Mouse (Mus musculus): ENCODE data around the gene Zfp992. TPM values are rescaled to one million over a fixed set of nuclear protein-coding genes. Genes with fewer than 3 reads are reported as not detected.
"Not testable (repeated sequence)": the region's sequence is repeated elsewhere in the genome, so short reads cannot be mapped to it uniquely, and the experiment has no call there.

Gene Zfp992
- 1.6 and 1.9 TPM in 2 replicates for polyA plus RNA-seq (2012; ENCODE audit: insufficient read depth, insufficient read length, missing spikeins)

DNA sequence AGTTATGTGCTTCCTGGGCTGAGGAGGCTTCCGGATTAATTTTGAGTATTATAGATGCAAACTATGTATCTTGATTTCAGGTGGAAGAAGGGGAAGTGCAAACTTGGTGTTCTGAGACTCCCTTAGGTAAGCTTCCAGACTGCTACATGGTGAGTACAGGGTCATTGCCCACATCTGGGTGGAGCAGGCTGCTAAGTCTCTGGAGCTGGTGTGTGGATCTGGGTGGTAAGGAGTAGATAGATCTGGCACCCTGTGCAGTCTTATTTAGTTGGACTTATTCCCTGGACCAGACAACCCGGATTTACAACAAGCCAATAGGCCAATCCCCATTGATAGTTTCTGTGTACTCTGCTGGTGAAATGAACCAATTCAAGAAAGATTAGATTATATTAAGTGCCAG is at the start of gene Zfp992:
Gene Zfp992 (plus strand): TSS at position 74 of the 400 bp plus-strand sequence.
- not testable (repeated sequence) for H3K27ac ChIP-seq (replicated peaks; ENCODE audit: low read depth, low read length); H3K4me1 ChIP-seq (ENCODE audit: control insufficient read depth, insufficient read depth, insufficient read length, low read length); H3K4me3 ChIP-seq (ENCODE audit: insufficient read depth, low read depth, low read length)

DNA sequence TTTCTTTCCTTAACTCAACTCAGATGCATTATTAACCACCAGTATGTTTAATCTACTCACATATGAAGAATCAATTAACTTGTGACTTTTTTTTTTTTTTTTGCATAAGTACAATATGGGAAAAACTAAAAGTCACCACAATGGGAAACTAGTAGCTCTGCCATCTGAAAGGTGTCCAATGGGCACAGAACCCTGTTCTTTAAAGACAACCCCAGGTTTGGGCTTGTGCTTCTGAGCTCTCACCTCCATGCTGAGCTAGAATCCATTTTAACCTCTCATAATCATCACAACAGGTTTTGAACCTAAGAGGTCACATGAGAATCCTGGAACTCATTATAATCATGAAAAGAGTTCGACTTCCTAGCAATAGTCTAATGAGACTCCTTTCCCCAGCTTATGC is 19.4 kb upstream of the Zfp992 start:
- not testable (repeated sequence) for H3K4me1 ChIP-seq (ENCODE audit: control insufficient read depth, insufficient read depth, insufficient read length, low read length); H3K4me3 ChIP-seq (ENCODE audit: insufficient read depth, low read depth, low read length); H3K27ac ChIP-seq (replicated peaks; ENCODE audit: low read depth, low read length)

DNA sequence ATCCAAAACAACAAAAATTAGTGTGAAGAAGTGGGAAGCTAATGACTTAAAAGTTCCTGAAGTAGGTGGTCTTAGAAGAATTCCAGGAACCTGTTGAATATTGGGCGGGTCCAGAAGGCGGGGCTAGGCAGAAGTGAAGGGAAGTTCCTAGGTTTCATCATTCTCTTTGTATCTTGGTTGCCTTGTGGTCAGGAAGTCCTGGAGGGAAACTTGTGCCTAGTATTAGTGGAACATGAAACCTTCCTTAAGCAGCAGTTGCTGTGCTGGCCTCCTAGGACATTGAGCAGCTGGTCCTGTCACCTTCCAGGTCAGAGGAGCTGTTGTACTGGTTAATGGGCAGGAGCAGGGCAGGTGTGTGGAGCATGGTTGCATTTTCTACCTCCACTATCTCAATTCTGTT is 17.9 kb upstream of the Zfp992 start:
- not testable (repeated sequence) for H3K4me3 ChIP-seq (ENCODE audit: insufficient read depth, low read depth, low read length); H3K4me1 ChIP-seq (ENCODE audit: control insufficient read depth, insufficient read depth, insufficient read length, low read length); H3K27ac ChIP-seq (replicated peaks; ENCODE audit: low read depth, low read length)

DNA sequence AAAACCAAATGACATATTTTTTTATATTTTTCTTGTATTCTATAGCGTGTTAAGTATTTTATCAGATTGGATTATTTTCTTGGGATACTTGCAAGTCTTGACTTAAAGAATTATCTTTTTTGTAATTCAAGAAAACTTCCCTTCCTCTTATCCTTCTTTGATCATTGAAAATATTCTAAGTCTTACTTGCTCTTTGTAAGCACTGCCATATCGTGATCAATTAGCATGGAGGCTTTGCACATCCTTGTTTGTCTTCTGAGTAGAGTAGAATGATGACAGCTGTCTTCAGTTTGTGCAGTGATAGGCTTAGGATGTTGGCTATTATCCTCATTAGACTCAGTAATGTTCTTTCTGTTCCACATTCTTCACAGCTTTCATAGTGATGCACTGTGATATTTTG is 13.3 kb upstream of the Zfp992 start:
- not testable (repeated sequence) for H3K4me3 ChIP-seq (ENCODE audit: insufficient read depth, low read depth, low read length); H3K4me1 ChIP-seq (ENCODE audit: control insufficient read depth, insufficient read depth, insufficient read length, low read length); H3K27ac ChIP-seq (replicated peaks; ENCODE audit: low read depth, low read length)

DNA sequence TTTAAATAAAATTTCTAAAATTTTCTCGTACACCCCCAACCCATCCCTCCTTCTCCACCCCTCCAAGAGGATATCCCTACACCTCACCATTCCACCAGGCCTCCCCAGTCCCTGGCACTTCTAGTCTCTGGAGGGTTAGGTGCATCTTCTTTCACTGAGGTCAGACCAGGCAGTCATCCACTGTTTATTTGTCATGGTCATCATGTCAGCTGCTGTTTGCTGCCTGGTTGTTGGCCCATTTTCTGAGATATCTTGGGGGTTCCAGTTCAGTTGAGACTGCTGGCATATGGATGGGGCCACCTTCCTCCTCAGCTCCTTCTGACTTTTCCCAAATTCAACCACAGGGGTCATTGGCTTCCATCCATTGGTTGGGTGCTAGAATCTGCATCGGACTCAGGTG is 11.6 kb upstream of the Zfp992 start:
- H3K4me1 ChIP-seq (ENCODE audit: control insufficient read depth, insufficient read depth, insufficient read length, low read length); H3K4me3 ChIP-seq (ENCODE audit: insufficient read depth, low read depth, low read length); H3K27ac ChIP-seq (replicated peaks; ENCODE audit: low read depth, low read length): not testable (repeated sequence)

DNA sequence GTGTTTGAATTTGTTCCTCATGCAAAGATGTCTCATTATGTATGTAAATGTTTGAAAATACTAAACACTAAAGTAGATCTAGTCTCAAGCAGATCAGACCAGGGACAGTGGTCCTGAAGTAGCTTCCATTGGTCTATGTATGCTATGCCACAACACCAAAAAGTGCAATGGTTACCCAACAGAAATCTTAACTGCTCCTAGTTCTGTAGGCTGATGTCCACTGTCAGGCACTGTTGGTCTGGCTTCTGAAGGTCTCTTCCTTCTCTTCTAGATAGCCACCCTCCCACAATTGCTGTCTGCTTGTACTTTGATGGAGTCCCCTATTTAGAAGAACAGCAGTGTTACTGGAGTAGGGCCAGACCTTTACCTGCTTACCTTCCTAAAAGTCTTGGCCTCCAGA is 4.5 kb upstream of the Zfp992 start:
- H3K27ac ChIP-seq (replicated peaks; ENCODE audit: low read depth, low read length); H3K4me1 ChIP-seq (ENCODE audit: control insufficient read depth, insufficient read depth, insufficient read length, low read length); H3K4me3 ChIP-seq (ENCODE audit: insufficient read depth, low read depth, low read length): not testable (repeated sequence)

DNA sequence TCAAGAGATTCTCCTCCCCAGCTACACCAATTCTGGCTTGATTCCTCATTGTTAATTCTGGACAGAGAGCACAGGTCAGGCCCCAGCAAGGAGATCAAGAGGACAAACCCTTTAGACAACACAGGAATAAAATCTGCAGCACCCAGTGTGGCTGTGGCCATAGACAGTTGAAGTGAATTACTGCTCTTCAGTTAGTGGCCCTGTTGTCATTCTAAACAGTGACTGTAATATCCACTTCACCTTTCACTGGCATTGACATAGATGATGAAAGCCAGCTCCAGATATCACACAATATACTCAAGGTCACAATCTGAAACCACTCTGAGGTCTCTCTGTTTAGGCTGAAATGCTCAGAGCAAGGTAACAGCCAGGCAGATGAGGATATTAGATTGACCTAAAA is 3.7 kb upstream of the Zfp992 start:
- not testable (repeated sequence) for H3K27ac ChIP-seq (replicated peaks; ENCODE audit: low read depth, low read length); H3K4me3 ChIP-seq (ENCODE audit: insufficient read depth, low read depth, low read length); H3K4me1 ChIP-seq (ENCODE audit: control insufficient read depth, insufficient read depth, insufficient read length, low read length)

DNA sequence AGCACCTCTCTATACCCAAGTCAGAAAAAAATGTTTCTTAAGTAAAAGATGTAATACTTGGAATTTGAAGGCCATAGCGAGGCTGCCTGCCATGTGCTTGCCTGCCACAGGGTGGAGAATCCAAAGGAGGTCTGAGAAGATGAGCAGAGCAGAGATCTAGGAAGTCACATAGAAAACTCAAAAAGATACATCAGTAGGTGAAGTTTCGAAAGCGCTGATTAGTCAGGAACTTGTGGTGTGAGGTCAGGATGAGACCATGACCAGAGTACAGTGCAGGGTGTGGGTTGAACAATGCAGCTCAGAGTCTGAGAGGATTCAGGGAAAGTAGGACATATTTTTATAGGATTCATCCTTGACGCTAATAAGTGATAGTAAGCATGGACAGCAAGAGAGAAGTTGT is 2.7 kb upstream of the Zfp992 start:
- H3K27ac ChIP-seq (replicated peaks; ENCODE audit: low read depth, low read length); H3K4me1 ChIP-seq (ENCODE audit: control insufficient read depth, insufficient read depth, insufficient read length, low read length); H3K4me3 ChIP-seq (ENCODE audit: insufficient read depth, low read depth, low read length): not testable (repeated sequence)

DNA sequence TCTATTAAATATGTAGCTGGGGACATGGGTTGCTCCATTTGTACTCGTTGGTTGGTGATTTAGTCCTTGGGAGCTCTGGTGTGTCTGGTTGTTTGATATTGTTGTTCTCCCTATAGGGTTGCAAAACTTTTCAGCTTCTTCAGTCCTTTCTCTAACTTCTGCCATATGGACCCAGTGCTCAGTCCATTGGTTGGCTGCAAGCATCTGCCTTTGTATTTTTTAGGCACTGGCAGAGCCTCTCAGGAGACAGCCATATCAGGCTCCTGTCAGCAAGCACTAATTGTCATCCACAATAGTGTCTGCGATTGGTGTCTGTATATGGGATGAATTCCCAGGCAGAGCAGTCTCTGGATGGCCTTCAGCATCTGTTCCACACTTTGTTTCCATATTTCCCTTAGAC is 1.8 kb upstream of the Zfp992 start:
- H3K4me1 ChIP-seq (ENCODE audit: control insufficient read depth, insufficient read depth, insufficient read length, low read length); H3K27ac ChIP-seq (replicated peaks; ENCODE audit: low read depth, low read length); H3K4me3 ChIP-seq (ENCODE audit: insufficient read depth, low read depth, low read length): not testable (repeated sequence)

DNA sequence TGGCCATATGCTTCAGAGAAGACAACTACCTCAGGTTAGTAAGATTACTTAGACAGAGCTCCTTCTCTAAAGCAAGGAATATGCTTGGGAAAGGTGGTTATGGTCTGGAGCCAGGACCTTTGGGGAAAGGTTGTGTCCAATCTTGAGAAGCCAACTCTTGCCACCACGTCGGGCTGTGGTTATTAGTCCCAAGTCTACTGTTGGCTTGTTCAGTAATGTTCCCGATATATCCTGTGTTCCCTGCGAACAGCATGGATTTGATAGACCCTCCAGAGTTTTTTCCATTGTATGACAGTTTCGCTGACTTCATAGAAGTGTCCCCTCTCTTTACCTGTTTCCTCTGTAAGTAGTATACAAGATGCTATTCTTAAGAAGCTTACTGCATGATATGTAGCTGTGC is 888 bp downstream of the Zfp992 start:
- not testable (repeated sequence) for H3K4me1 ChIP-seq (ENCODE audit: control insufficient read depth, insufficient read depth, insufficient read length, low read length); H3K27ac ChIP-seq (replicated peaks; ENCODE audit: low read depth, low read length); H3K4me3 ChIP-seq (ENCODE audit: insufficient read depth, low read depth, low read length)

DNA sequence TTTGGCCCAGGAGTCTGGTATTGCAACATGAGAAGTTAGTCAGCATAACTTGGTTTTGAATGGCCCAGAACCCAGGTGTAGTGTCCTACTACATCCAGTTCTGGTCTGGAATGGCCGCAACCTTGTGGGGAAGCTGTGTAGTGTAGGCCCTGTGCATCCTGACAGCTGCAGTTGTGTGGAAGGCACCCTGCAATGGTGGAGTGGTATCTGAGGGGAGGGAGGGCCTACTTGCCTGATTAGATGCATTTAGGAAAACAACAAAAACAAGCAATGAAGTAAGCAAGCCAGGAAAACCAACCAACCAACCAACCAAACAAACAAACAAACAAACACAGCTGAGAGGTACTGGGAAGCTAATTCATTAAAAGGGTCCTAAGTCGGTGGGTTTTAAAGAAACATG is 3.8 kb downstream of the Zfp992 start:
- not testable (repeated sequence) for H3K27ac ChIP-seq (replicated peaks; ENCODE audit: low read depth, low read length); H3K4me3 ChIP-seq (ENCODE audit: insufficient read depth, low read depth, low read length); H3K4me1 ChIP-seq (ENCODE audit: control insufficient read depth, insufficient read depth, insufficient read length, low read length)

DNA sequence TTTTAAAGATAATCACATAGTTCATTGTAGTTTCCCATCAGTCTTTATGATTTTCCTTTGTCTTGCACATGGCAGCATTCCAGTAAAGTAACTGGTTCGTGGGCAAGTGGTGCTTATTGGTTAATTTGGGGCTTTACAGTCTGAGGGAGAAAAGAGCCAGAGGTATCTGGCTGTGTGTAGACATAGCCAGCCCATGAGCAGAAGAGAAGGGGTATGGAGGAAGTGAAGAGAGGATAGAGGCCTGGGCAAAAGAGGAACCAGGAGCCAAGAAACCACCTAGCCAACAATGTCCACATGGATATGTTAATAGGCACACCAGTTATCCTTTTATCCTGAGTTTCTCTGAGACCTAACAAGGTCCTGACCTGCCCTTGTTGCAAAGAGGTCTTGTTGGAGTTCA is 5.3 kb downstream of the Zfp992 start:
- H3K27ac ChIP-seq (replicated peaks; ENCODE audit: low read depth, low read length); H3K4me3 ChIP-seq (ENCODE audit: insufficient read depth, low read depth, low read length); H3K4me1 ChIP-seq (ENCODE audit: control insufficient read depth, insufficient read depth, insufficient read length, low read length): not testable (repeated sequence)

DNA sequence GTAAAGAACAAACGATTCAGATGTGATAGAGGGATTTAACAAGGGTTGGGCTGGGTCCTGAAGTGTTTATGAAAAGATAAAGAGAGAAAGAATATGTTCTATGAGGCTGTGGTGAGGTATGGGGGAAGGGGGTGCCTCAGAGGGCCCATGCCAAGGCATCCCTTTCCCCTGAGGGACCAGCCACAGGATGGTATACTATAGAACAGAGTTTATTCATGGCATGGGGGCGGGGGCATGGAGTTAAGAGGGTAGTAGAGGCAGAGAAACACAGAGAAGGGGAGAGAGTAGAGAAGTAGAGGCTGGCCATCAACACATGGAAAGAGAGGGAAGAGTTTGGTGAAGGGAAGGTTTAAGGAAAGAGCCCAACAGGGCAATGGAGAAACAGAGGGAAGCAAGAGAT is 6.1 kb downstream of the Zfp992 start:
- Histone ChIP-seq H3K4me3 (ENCODE audit: insufficient read depth, low read depth, low read length) (no peak overlapping the region), H3K27ac (replicated peaks; ENCODE audit: low read depth, low read length) (no peak overlapping the region), H3K4me1 (ENCODE audit: control insufficient read depth, insufficient read depth, insufficient read length, low read length) (no peaks in the 10 kb centered on the region)

DNA sequence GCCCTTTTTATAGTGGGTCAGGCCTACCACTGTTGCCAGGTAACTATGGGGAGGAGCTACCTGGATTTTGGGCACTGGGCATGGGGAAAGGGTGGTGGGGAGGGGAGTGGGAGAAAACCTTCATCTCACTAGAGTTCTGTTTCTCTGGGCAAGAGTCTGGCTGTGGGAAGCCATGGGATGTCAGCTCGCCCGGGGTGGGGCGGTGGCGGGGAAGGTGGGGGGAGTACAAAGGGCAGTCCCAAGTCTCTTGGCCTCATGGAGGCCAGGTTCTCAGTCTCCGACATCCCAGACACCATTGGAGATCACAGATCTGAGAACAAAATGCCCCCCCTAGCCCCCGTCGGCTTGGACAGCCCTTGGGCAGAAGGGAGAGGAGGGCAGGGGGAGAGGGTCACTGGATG is 6.5 kb downstream of the Zfp992 start:
- H3K27ac ChIP-seq (replicated peaks; ENCODE audit: low read depth, low read length): no peak overlapping the region
- H3K4me3 ChIP-seq (ENCODE audit: insufficient read depth, low read depth, low read length): no peak overlapping the region
- no peaks in the 10 kb centered on the region for H3K4me1 ChIP-seq (ENCODE audit: control insufficient read depth, insufficient read depth, insufficient read length, low read length)

DNA sequence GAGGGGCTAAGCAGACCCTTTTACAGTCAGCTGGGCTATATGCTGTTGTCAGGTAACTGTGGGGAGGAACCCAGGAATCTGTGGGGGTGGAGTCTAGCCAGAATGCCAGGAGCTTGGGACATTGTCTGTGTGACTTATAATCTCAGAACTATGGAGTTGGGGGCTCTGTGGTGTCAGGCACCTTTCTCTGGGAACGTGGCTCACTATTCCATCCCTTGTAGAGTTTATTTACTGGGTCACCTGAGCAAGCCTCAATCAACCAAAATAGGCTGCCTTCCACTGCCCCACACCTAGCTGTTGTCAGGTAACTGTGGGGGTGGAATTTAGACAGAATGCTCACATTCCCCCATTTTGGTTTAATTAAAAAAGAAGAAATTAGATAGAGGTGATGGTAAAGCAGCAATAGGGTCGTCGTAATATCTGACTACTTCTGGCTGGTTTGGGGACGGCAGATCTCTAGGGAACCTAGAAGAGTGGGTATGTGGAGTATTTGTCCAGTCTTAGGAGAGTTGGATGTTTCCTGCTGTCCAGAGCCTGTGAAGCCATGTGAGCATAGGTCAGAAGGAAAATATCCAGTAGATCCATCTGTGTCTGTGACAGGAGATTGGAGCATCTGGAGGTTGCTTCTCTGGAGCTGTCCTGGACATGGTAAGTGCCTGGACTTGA is 7.4 kb downstream of the Zfp992 start:
- no peak overlapping the region for H3K4me3 ChIP-seq (ENCODE audit: insufficient read depth, low read depth, low read length)
- H3K4me1 ChIP-seq (ENCODE audit: control insufficient read depth, insufficient read depth, insufficient read length, low read length): no peaks in the 10 kb centered on the region
- H3K27ac ChIP-seq (replicated peaks; ENCODE audit: low read depth, low read length): no peak overlapping the region

DNA sequence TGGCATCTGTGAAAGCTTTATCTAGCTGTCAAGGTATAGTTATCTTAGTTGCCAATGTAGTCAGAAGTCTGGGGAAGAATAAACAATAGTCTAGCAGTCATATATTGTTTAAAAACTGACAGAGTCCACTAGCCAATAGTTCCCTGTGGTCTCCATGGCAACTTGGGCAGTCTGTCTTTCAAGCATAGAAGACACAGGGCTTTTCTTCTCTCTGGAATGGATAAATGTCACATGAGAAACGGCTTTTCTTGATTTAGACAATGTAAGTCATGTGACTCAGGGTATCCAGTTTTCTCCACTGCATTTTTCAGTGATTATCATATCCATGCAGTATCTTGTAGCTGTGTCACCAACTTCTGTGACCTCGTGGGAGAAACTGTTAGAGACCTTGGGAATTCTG is 8.3 kb downstream of the Zfp992 start:
- H3K4me1 ChIP-seq (ENCODE audit: control insufficient read depth, insufficient read depth, insufficient read length, low read length): no peaks in the 10 kb centered on the region
- H3K4me3 ChIP-seq (ENCODE audit: insufficient read depth, low read depth, low read length): no peak overlapping the region
- no peak overlapping the region for H3K27ac ChIP-seq (replicated peaks; ENCODE audit: low read depth, low read length)

DNA sequence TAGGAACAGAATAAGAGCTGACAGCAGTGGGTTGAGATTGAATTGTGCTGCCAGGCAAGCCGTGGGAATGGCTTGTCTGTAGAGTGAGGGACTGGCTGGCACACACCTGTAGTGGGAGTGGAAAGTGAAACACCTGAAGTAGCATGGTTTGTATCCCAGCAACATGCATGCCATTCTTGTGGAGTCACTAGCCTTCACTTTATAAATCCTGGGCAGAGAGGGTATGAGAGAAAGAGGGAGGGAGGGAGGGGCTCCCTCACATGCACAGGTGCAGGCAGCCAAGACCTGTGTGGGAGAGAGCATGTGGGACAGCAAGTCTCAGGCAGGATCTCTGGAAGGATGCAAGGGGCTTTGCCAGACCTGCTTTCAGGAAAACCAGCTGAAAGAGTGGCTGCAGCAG is 8.9 kb downstream of the Zfp992 start:
- no peak overlapping the region for H3K27ac ChIP-seq (replicated peaks; ENCODE audit: low read depth, low read length)
- no peaks in the 10 kb centered on the region for H3K4me1 ChIP-seq (ENCODE audit: control insufficient read depth, insufficient read depth, insufficient read length, low read length)
- H3K4me3 ChIP-seq (ENCODE audit: insufficient read depth, low read depth, low read length): no peak overlapping the region
